Mouse (Mus musculus) G1E (cell line): Measurements from ENCODE around the gene Eef1akmt3.

ENCODE experiments used
- CTCF ChIP-seq: IDR thresholded peaks from 2 replicates; pipeline ENCODE4 v1.5.1; 2012; ENCODE audit warnings: low read depth, low read length, inconsistent platforms, mixed read lengths
- GATA1 ChIP-seq: IDR thresholded peaks from 2 replicates; pipeline ENCODE4 v1.6.1; 2012; ENCODE audit warnings: borderline replicate concordance, low read length, inconsistent platforms, mixed read lengths
- POLR2AphosphoS5 ChIP-seq: IDR thresholded peaks from 2 replicates; pipeline ENCODE4 v1.6.1; 2012; ENCODE audit warnings: low read depth, low read length, inconsistent platforms; ENCODE audit not compliant: insufficient replicate concordance
- TAL1 ChIP-seq: conservative IDR thresholded peaks from 2 replicates; pipeline ENCODE4 v1.6.1; 2012; ENCODE audit warnings: low read depth, low read length, inconsistent platforms, mixed read lengths

GRCm38 (mm10) chr10:127079665-127080391 is 38.5 kb upstream of the Eef1akmt3 start:
- no peak for TF ChIP-seq CTCF
- no peak for TF ChIP-seq GATA1
- no peak for TF ChIP-seq POLR2AphosphoS5
- no peak for TF ChIP-seq TAL1
